Mouse (Mus musculus) thymus, postnatal 0 days (tissue): Measurements from ENCODE around the gene Aqp12. TPM values are rescaled to one million over a fixed set of nuclear protein-coding genes. Genes with fewer than 3 reads are reported as not detected.
A peak's percentile ranks its signal among the peaks of the same experiment; 100 is the strongest.

Experiments used
- DNase-seq: peaks from one replicate; pipeline ENCODE4 v3.0.0-alpha.2; 2015; ENCODE audit warnings: low spot score
- polyA plus RNA-seq: library from polyadenylated mRNA; unstranded; fragments of >200 nt; fragmentation: Nextera tagmentation; extraction: Ambion mirVana; gene quantifications from 2 replicates; pipeline ENCODE4 v1.2.1, GENCODE M21; 2015

The Aqp12 gene
- polyA plus RNA-seq, 1 experiment from 2014 or later = not detected

- DNase-seq = peak; percentile 45
Observed at GRCm38 (mm10) chr1:93014460-93014859, 8.3 kb downstream of the Aqp12 start.

DNA sequence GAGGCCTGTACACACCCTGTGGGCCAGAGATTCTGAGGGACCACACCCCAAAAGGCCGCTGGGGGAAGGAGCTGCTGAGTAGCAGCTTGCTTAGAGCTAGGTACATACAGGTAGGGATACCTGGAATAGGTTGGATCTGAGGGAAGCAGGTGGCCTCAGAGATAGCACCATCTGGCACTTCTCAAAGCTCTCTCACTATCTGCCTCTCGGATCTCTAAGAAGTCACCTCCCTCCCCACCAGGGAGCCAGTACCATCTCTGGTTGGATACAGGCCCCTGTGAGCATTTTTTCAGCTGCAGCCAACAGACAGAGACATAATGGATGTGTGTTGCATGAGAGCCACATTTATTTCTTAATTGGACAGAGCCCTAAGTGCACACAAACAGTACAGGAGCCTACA is 9.0 kb downstream of the Aqp12 start:
- no peak for DNase-seq

- DNase-seq = no peak
Observed at GRCm38 (mm10) chr1:93018716-93019115, 12.6 kb downstream of the Aqp12 start.

DNA sequence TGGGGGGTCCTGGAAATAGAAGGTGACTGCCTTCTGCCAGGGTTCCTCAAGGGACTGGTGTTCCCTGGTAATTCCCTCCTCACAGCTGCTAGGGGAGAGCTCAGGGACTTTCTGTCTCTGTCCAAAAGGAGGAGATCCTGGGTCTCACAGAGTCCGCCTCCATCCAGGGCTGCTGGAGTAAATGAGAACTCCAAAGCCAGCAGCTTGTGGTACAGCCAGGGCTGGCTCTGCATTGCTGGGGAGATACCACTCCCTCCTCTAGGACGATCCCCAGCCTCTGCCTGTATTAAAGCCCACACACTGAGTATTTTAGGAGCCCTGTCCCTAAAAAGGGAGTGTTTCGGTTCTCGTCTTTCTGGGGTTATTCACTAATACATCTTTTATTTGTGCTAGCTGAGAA is 14.5 kb downstream of the Aqp12 start:
- DNase-seq = no peak

DNA sequence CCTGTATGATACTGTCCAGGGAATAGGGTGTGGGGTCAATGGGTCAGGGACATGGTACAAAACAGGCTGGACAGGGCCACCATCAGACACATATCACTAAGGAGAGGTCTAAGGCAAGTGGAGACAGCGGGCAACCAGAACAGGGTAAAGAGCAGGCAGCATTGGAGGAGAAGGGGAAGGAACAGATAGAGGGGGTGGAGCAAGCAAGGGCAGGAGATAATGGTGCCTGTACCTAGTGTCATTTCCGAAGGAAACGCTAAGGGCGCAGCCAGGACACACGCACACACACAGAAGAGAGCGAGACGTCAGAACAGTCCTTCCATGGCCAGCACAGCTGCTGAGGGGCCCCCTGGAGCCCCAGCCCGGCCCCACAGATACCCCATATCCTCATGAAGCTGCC is 20.5 kb downstream of the Aqp12 start:
- DNase-seq = no peak

GRCm38 (mm10) chr1:93029387-93029786 is 23.3 kb downstream of the Aqp12 start:
- no peak for DNase-seq

DNA sequence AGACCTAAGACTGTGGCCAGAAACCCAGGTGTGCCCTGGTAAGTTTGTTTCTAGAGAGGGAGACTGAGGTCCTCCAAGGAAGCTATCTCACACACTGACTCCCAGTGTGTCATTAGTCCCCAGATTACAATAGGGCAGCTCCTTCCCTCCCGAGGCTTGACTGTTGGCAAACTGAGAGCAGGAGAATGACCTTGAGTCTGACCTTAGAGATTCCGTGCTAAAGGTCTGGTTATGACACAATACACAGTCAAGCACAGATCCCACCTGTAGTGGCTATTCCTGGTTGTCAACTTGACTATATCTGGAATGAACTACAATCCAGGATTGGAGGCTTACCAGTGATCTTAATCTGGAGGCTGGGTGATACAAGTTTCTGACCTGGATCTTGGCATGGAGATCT is 23.9 kb downstream of the Aqp12 start:
- no peak for DNase-seq

DNA sequence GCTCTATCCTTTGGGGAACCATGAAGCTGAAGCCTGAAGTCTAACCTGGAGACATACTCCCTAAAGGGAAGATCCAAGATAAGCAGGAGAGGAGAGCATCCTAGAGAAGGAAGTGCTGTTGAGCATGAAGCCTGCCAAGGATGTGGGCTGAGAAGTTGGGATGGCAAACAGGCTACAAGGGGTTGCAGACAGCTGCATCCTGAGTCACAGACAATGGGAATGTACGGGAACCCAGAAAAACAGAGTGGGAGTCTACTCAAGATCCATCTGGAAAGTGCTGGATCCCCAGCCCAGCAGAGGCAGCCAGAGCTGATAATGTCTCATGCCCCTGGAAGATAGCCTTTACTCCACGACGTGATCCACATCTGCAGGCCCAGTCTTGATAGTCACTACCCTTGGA is 25.1 kb downstream of the Aqp12 start:
- no peak for DNase-seq

DNA sequence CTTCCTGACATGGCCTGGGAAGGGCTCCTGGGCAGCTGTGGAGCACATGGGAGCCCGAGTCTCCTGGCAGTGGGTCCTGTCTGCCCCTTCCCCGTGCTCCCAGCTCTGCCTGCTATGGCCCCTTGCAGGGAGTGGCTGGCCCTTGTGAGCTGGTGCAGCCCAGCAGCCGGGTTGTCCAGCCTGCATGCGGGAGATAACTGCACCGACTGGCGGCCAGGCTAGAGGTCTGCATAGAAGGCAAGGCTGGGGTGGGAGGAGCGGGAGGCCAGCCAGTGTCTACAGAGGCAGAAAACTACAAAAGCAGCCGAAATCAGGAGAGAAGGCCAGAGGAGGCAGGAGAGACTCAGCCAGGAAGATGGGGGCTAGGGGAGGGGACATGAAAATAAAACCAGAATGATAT is 27.9 kb downstream of the Aqp12 start:
- DNase-seq = no peak

GRCm38 (mm10) chr1:93035981-93036380 is 29.8 kb downstream of the Aqp12 start:
- no peak for DNase-seq

DNA sequence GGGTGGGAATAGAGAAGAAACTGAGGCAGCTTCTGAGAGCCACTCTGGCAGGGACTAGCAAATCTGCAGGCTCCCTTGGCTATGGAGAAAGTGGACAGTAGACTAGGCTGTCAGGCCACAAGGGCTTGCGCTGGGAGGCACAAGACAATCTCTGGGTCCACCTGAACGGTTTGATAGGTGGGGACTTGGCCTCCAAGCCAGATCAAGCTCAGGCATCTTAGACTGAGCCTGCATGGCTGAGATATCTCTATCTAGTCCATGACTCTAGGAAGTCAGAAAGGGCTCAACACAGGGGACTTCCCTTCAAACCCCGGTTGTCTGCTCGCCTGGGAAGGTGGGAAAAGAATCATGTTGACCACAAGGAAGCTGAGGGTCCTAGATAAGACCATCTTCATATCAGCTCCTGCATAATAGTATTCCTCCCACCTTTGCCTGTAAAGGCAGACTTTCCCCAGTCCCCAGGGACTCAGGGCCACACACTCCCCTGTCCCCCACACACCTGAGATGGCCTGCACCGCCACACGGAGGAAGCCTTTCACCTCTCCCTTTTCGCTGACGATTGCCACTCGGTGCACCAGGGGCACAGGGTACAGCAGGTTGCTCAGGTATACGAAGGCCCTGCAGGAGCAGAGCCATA is 40.1 kb downstream of the Aqp12 start:
- no peak for DNase-seq

GRCm38 (mm10) chr1:93050071-93050470 is 43.9 kb downstream of the Aqp12 start:
- no peak for DNase-seq

- DNase-seq = no peak
Observed at GRCm38 (mm10) chr1:93051124-93051833, 45.1 kb downstream of the Aqp12 start.

Other genes with a start within 250 kb of the Aqp12 start
- 24.3 and 25.9 TPM in 2 replicates for gene Gpc1, start 174.7 kb upstream of the Aqp12 start, polyA plus RNA-seq
- 1.9 and 2.1 TPM in 2 replicates for gene Ankmy1, start 103.4 kb upstream of the Aqp12 start, polyA plus RNA-seq
- 38.1 and 39.6 TPM in 2 replicates for gene Dusp28, start 99.4 kb upstream of the Aqp12 start, polyA plus RNA-seq
- gene Rnpepl1, start 95.6 kb upstream of the Aqp12 start, polyA plus RNA-seq = 53.9 and 56.2 TPM in 2 replicates
- gene Capn10, start 72.0 kb upstream of the Aqp12 start, polyA plus RNA-seq = 17.9 and 18.7 TPM in 2 replicates
- 0.75 and 1.1 TPM in 2 replicates for gene Gpr35, start 55.5 kb upstream of the Aqp12 start, polyA plus RNA-seq
- gene Kif1a, start 95.6 kb downstream of the Aqp12 start, polyA plus RNA-seq = 0.20 and 0.22 TPM in 2 replicates
- gene Agxt, start 128.9 kb downstream of the Aqp12 start, polyA plus RNA-seq = 0.13 and 0.21 TPM in 2 replicates
- 0.50 and 0.74 TPM in 2 replicates for gene 2310007B03Rik, start 154.6 kb downstream of the Aqp12 start, polyA plus RNA-seq
- gene Crocc2, start 162.4 kb downstream of the Aqp12 start, polyA plus RNA-seq = 0.08 and 0.10 TPM in 2 replicates
- 0.57 and 0.78 TPM in 2 replicates for gene Sned1, start 229.5 kb downstream of the Aqp12 start, polyA plus RNA-seq